Mouse (Mus musculus): ENCODE measurements at regions not wholly inside any gene's neighbourhood (a gene's known extent, or its start where the extent isn't known, plus 50 kb on each side); places are given as distances from the start of the nearest gene placed in this dataset.
"Not testable (repeated sequence)": the region's sequence is repeated elsewhere in the genome, so short reads cannot be mapped to it uniquely, and the experiment has no call there.

DNA sequence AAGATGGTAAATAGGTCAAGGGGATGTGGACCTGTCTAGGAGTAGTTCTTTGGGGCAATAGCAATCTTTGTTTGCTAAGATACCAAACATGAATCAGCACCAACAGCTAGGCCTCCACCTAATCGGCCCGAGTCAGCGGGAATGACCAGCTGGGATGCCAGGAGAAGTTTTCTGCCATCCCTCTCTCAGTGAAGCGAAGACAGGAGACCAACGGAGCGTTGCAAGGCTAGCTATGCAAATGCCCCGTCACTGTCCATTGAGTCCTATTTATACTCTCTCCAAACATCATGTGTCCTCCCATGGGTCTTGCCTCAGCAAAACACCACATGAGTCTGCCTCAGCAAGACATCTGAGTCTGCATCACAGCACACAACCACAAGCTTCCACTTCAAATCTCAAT, 439.7 kb upstream of the Auts2 start:
- ATAC-seq = no peak

DNA sequence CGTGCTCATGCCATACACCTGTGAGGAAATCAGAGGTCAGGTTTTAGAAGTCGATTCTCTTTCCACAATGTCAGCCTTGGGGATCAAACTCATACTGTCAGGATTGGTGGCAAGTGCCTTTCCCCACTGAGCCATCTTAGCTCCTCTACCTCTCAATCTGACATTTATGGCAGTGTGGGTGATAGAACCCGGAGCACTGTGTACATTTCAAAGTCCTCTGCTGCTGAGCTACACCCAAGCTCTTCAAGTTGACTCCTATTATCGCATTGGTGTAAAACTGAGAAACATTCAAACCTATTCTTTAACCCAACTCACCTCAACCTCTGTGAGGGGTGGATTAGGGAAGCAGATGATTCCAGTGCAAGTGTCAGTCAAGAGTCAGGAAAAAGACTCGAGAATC, 435.9 kb upstream of the Auts2 start:
- ChIA-PET CTCF (no interaction called here), POLR2A (no interaction called here)
- no peaks in the 10 kb centered on the region for H3K27me3 ChIP-seq
- in situ Hi-C loops (cut with MboI; ENCODE audit: low pct_unique_long_range_greater_than_20kb) = no loop called here
- ATAC-seq (no peak), DNase-seq (ENCODE audit: low read depth, low spot score) (no peak)
- TF ChIP-seq CTCF (IDR thresholded peaks at IDR 0.05) = no peak

More for the DNA sequence above, 439.7 kb upstream of the Auts2 start:
- DNase-seq (ENCODE audit: low read depth, low spot score) = no peak
- CTCF ChIA-PET = no interaction called here
- no peaks in the 10 kb centered on the region for H3K27me3 ChIP-seq
- TF ChIP-seq CTCF (IDR thresholded peaks at IDR 0.05) = no peak
- in situ Hi-C loops (cut with MboI; ENCODE audit: low pct_unique_long_range_greater_than_20kb) = no loop called here
- POLR2A ChIA-PET = no interaction called here

GRCm38 (mm10) chr5:132975303-132975932, 432.3 kb upstream of the Auts2 start:
- no peak for TF ChIP-seq CTCF (IDR thresholded peaks at IDR 0.05)
- in situ Hi-C loops (cut with MboI; ENCODE audit: low pct_unique_long_range_greater_than_20kb) = no loop called here
- ChIA-PET POLR2A (no interaction called here), CTCF (no interaction called here)
- no peaks in the 10 kb centered on the region for H3K27me3 ChIP-seq
- ATAC-seq = no peak
- DNase-seq (ENCODE audit: low read depth, low spot score) = no peak

GRCm38 (mm10) chr5:132974876-132975275, 431.7 kb upstream of the Auts2 start:
- in situ Hi-C loops (cut with MboI; ENCODE audit: low pct_unique_long_range_greater_than_20kb) = no loop called here
- no peak for DNase-seq (ENCODE audit: low read depth, low spot score)
- no peak for ATAC-seq
- no peak for TF ChIP-seq CTCF (IDR thresholded peaks at IDR 0.05)
- ChIA-PET POLR2A (no interaction called here), CTCF (no interaction called here)
- no peaks in the 10 kb centered on the region for H3K27me3 ChIP-seq

- TF ChIP-seq CTCF (IDR thresholded peaks at IDR 0.05) = no peak
- no peak for DNase-seq (ENCODE audit: low read depth, low spot score)
- ChIA-PET POLR2A (no interaction called here), CTCF (no interaction called here)
- no peaks in the 10 kb centered on the region for H3K27me3 ChIP-seq
- in situ Hi-C loops (cut with MboI; ENCODE audit: low pct_unique_long_range_greater_than_20kb) = no loop called here
- no peak for ATAC-seq
Observed at GRCm38 (mm10) chr5:132971046-132971445, 427.9 kb upstream of the Auts2 start.

DNA sequence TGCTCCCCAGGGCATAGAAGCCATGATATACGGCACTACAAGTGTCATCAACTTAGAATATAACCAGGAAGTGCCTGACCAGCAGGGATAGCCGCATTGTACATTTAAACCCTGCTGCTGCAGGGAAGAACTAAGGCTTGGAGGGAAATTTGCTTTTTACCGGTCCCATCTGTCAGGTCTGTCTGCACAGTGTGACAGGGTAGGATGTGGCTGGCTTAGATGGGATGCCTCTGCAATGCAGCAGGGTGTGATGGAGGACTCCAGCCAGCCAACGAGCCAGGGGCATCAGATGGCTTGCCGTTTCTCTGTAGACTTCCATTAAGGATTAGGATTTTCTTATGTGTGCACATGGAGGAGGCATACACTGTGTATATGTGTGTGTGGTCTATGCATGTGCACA, 426.2 kb upstream of the Auts2 start:
- ChIA-PET CTCF (no interaction called here), POLR2A (no interaction called here)
- in situ Hi-C loops (cut with MboI; ENCODE audit: low pct_unique_long_range_greater_than_20kb) = no loop called here
- H3K27me3 ChIP-seq = no peaks in the 10 kb centered on the region
- TF ChIP-seq CTCF (IDR thresholded peaks at IDR 0.05) = no peak
- no peak for DNase-seq (ENCODE audit: low read depth, low spot score)
- ATAC-seq = no peak

DNA sequence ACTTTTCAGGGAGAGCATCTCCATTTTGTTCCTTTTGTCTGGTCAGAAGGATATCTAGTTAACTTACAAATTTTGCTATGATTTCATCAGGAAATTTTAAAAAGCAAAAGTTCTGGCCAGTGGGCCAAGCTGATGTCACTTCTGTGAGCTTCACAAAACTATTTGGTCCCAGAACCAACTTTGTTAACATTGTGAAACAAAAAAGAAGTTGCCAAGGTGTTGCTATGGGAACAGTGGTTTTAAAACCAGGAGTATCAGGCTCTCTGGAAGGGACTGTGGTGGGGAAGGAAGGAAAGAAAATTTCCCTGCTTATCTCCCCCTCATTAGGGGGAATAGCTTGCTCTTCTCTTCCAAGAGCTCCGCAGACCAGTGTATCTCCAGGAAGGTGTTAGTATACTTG, 416.8 kb upstream of the Auts2 start:
- DNase-seq (ENCODE audit: low read depth, low spot score) (no peak), ATAC-seq (no peak)
- POLR2A ChIA-PET = no interaction called here
- CTCF ChIA-PET = no interaction called here
- no peak for TF ChIP-seq CTCF (IDR thresholded peaks at IDR 0.05)
- in situ Hi-C loops (cut with MboI; ENCODE audit: low pct_unique_long_range_greater_than_20kb) = no loop called here
- H3K27me3 ChIP-seq = no peaks in the 10 kb centered on the region

GRCm38 (mm10) chr5:132956184-132956583, 413.0 kb upstream of the Auts2 start:
- no peaks in the 10 kb centered on the region for H3K27me3 ChIP-seq
- DNase-seq (ENCODE audit: low read depth, low spot score) (no peak), ATAC-seq (no peak)
- no peak for TF ChIP-seq CTCF (IDR thresholded peaks at IDR 0.05)
- POLR2A ChIA-PET = no interaction called here
- in situ Hi-C loops (cut with MboI; ENCODE audit: low pct_unique_long_range_greater_than_20kb) = no loop called here
- CTCF ChIA-PET = no interaction called here

- in situ Hi-C loops (cut with MboI; ENCODE audit: low pct_unique_long_range_greater_than_20kb) = no loop called here
- TF ChIP-seq CTCF (IDR thresholded peaks at IDR 0.05) = no peak
- POLR2A ChIA-PET = no interaction called here
- ATAC-seq (no peak), DNase-seq (ENCODE audit: low read depth, low spot score) (no peak)
- H3K27me3 ChIP-seq = no peaks in the 10 kb centered on the region
- CTCF ChIA-PET = no interaction called here
Observed at GRCm38 (mm10) chr5:132955051-132955450, 411.9 kb upstream of the Auts2 start.

DNA sequence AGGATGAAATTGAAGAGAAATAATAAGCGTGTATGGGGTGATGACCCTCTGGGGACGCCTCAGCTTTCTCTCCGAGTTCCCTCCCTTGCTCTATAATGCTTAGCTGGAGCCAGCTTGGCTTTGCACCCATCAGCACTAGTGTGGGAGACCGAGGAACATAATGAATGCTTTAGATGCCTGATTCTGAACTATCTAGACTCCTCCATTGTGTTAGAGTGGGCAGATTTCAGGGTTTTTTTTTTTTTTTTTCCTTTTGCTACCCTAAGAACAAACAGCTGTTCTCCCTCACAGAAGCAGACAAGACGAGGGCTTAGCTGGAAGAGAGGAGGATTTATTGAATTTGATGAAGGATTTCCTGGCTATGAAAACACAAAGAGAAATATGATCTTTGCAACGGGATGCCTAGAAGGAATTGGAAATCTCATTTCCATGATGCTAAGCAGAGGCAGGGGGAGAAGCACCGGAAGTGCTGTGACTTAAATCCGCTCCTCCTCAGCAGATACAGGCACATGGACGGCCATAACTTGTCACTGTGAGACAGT, 390.4 kb upstream of the Auts2 start:
- POLR2A ChIA-PET = interaction anchor here (0.6 kb wide), 1 partner anchor 148 kb away, joined by 3 read pairs; no protein-coding TSS in a partner anchor
- ATAC-seq (no peak), DNase-seq (ENCODE audit: low read depth, low spot score) (no peak)
- CTCF ChIA-PET = no interaction called here
- TF ChIP-seq CTCF (IDR thresholded peaks at IDR 0.05) = no peak
- H3K27me3 ChIP-seq = no peaks in the 10 kb centered on the region
- in situ Hi-C loops (cut with MboI; ENCODE audit: low pct_unique_long_range_greater_than_20kb) = no loop called here

DNA sequence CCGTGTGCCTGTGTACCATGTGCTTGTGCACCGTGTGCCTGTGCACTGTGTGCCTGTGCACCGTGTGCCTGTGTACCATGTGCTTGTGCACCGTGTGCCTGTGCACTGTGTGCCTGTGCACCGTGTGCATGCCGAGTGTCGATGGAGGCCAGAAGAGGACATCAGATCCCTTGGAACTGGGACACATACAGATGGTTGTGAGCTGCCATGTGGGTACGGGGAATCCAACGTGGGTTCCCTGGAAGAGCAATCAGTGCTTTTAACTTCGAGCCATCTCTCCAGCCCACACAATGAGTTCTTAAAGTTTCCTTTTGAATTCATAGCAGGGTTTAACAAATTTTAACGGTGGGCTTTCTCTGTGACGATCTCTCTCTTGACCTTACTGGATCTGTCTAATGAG, 386.8 kb upstream of the Auts2 start:
- ATAC-seq; in situ Hi-C loops (cut with MboI; ENCODE audit: low pct_unique_long_range_greater_than_20kb); CTCF ChIA-PET; H3K27me3 ChIP-seq; DNase-seq (ENCODE audit: low read depth, low spot score); POLR2A ChIA-PET: not testable (repeated sequence)

DNA sequence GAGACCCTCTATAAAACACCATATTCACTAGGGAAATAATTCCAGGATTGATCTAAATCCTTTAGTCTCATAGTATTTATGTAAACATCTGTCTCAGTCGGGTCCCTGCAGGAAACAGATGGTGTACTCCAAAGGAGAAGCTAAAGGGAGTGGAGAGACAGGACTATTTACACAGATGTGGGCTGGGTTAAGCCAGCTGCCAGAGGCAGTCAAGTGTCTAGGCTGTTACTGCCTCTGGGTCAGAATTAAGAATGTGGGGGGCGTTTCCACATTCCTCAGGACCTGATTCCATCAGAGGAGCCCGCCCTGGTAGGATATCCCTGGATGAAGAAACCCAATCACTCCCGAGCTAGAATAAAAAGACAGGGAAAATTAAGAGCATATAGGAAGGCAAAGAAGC, 380.2 kb upstream of the Auts2 start:
- no peaks in the 10 kb centered on the region for H3K27me3 ChIP-seq
- in situ Hi-C loops (cut with MboI; ENCODE audit: low pct_unique_long_range_greater_than_20kb) = no loop called here
- ATAC-seq (no peak), DNase-seq (ENCODE audit: low read depth, low spot score) (no peak)
- CTCF ChIA-PET = no interaction called here
- no peak for TF ChIP-seq CTCF (IDR thresholded peaks at IDR 0.05)
- POLR2A ChIA-PET = no interaction called here
